Mouse (Mus musculus): Measurements from ENCODE around the gene Rbm18.

- TF ChIP-seq POLR2A (IDR thresholded peaks at IDR 0.05; ENCODE audit: insufficient read depth, low read length) (no peak), CTCF (IDR thresholded peaks at IDR 0.05; ENCODE audit: low read depth, low read length) (no peak), EP300 (IDR thresholded peaks at IDR 0.05; ENCODE audit: insufficient read depth, low read depth, low read length) (no peak)
Measured at GRCm38 (mm10) chr2:36184192-36184591, 47.6 kb upstream of the Rbm18 start.

Measured in ES-Bruce4 (cell line).